Mouse (Mus musculus): Measurements from ENCODE around the gene Aqp6.

Aqp6 gene

DNA sequence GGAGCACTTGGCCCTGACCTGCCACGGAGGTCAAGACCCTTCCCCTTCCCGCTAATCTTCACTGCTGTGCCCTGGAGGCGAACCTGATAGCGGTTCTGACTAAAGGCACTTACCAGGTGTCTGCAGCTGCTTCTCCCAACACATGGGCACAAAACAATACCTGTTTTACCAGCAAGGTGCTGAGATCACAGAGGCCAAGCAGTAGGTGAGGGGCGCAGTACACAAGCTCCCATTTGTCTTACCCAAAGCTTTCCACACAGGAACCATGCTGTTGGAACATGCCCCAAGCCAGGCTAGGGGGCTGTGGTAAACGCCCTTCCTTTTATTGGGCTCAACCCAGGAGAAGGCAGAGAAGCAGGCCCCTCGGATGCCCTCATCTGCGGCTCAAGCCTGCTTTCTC lies 3.6 kb upstream of the Aqp6 start:
- DNase-seq (ENCODE audit: low spot score): no peak

DNA sequence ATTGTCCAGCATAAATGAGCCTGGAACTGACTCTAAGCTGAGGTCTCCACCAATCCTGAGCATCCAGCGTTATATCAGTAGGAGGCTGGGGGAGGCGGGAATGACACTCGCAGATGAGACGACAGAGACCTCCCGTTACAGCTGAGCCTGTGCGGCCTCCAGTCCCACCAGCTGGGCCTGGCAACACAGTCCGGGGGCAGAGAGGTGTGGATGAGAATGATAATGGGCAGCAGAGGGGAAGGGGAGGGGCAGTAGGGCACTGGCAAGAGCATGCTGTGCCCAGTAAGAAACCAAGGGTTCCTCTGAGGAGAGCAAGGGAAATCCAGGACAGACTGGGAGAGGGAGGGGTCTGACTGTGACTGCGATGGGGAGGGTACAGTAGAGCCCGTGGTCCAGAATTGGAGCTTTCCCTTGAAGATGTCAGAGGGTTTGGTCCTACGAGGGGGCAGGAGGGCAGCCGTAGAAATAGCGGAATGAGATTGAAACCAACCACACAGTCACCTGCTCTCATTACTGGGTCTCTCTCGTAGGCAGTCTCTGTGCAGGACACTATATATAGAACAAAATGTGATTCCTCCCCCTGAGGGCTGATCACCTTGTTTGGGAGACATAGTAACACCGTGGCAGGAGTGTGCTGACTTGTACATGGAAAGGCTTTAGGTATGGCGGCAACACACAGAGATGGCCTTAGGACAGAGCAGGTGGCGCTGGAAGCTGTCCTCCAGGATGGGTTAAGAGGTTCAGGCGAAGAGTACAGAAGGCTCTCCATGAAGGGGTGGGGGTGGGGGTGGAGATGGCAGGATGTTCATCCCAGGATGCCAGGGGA lies 1.7 kb upstream of the Aqp6 start:
- no peak for DNase-seq (ENCODE audit: low spot score)

DNA sequence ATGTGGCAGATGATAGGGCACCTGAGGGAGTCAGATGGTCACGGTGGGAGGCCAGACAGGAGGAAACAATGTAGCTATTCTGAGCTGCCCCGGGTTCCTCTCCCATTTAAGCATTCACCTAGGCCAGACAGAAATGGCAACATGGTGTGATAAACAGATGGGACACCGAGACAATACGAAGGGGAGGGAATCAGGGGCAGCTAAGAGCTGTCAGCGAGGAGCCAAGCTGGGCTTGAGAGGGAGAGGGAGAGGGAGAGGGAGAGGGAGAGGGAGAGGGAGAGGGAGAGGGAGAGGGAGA lies 572 bp downstream of the Aqp6 start:
- DNase-seq (ENCODE audit: low spot score): no peak

DNA sequence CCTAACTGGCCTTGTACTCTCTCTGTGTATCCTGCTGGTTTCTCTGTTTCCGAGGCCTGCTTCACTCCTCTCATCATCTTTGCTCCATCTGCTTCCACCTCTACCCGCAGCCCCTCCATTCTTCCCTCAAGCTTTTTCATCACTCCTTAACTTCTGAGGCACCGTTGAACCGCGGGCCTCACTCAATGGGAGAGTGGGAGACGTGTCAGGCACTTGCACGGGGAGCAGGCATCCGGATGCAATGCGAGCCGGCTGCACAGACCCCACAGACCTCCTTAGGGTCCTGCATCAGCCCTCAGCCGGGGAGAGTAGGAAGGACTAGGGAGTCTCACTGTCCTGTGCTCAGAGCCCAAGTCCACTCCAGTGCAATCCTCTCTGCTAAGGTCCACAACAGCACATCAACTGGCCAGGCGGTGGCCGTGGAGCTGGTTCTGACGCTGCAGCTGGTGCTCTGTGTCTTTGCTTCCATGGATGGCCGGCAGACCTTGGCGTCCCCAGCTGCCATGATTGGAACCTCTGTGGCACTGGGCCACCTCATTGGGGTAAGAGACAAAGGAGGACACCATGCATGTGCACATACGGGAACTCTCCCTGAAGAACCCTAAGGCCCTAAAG lies 1.1 kb downstream of the Aqp6 start:
- no peak for DNase-seq (ENCODE audit: low spot score)

DNA sequence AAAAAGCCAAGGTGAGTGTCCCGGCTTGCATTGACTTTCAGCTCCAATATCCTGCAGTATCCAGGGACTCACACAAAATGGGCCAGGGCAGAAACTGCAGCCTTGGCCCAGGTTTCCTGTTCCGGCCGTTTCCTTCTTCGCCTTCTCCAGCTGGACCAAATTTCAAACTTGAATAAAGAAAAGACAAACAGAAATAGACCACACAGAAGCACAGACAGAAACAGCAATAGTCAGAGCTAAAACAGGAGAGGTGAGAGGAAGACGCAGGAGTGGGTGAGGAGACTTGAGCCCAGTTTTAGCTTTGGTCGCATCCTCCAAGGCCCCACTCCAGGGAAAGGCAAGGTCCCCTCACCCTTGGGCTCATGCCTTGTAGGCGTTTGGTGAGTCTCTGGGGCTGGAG lies 2.0 kb downstream of the Aqp6 start:
- DNase-seq (ENCODE audit: low spot score): no peak

DNA sequence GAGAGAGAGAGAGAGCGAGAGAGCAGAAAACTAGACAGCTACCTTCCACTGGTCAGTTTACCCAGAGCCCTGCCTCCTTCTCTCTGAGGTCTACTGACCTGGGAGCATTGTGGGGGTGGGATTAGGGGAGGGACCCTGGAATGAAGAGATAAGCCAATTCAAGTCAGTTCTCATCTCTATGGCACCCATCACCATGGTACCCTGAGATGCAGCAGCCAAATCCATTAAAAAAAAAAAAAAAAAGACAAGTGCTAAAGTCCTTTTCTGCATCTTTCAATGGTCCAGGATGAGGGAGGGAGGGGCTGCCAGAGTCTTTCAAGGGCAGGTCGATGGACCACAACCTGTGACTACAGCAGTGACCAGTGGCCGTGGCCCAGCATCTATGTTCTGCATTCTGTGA lies 4.4 kb downstream of the Aqp6 start:
- DNase-seq (ENCODE audit: low spot score): no peak

DNA sequence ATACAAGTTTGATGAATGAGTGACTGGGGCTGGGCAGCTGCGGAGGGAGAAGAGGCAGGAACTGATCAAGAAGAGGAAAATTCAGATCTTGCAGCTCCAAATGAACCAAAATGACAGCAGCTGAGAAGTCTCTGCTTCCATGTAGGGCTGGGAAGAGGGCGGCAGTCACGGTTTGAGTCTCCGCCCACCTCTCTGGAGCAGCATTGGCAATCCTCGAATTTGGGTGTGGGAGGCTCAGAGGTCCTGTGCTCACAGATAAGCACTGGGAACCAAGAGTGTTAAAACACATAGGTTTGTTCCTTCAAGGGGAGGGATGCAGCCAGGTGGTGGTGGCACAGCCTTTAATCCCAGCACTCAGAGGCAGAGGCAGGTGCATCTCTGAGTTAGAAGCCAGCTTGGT lies 5.3 kb downstream of the Aqp6 start:
- DNase-seq (ENCODE audit: low spot score): no peak

DNA sequence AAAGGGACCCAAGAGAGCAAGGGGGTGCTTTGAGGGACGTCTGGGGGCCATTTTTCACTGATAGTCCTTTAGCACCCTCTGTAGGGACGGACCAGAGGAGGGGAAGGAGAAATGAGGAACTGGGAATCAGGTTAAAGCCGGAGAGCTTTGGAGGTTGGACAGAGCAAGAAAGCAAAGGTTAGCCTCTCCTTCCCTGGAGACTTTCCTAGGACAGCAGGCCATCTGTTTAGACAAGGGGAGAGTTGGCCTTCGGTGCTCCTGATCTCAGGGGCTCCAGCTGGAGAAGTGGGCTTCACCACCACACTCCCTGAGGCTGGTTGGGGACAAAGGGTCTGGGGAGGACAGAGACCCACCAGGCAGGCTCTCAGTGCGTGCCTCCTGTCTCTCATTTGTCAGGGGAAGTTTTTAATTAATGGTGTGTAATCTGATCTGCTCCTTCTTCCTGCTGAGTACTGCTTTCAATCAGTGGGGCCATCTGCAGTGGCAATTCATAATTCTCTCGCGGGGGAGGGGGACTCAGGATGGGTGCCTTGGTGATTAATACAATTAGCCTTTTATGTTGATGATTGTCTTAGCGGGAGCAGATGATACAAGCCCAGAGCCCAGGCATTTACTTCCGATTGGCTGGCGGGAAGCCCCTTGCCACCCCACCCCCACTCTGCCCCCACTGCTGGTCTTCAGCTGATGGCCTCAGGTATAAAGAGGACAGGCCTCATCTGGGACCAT lies 6.4 kb downstream of the Aqp6 start:
- no peak for DNase-seq (ENCODE audit: low spot score)

DNA sequence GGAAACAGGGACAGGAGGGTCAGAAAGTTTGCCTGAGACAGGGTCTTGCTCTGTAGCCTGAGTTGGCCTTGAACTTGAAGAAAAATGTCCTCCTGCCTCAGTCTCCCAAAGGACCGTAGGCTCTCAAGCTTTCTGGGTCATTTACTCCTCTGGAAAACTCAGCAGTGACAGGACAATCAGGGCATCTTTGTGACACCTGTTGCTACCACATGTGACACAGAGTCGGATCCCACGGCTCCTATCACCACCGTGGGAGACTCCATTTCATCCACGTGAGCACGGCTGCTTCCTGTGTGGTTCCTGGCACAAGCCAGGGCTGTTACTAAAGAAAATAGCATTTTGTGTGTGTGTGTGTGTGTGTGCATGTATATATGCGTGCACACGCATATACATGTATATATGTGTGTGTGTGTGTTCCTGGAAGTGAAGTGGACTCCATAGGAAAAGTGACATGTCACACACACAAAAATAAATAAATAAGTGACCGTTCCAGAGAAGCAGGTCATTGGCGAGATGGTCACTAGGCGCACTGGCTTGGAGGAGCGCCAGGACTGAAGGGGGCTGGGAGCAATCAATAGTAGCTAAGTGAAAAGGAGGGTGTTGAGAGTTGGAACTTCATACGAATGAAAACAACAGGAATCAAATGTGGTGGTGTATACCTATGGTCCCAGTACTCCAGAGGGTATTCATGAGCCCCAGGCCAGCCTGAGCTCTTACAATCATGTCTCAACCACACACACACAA lies 7.4 kb downstream of the Aqp6 start:
- DNase-seq (ENCODE audit: low spot score): no peak

DNA sequence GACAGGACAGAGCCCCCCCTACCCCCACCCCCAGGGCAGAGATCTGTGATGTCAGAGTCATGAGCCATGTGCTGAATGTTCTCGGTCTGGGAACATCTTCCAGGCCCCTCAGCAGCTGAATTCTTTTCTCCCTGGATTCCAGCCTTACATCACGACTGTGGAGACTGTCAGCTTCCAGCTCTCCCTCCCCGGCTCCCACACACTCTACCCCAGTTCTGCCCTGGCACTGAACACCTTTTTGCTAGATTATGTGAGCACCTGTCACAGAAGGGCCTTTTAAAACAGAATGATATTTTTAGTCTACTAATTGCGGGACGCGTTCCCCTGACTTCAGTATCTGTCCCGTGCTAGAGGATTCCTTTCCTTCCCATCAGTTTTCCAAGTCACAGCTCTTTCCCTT lies 10.4 kb downstream of the Aqp6 start:
- DNase-seq (ENCODE audit: low spot score): no peak

DNA sequence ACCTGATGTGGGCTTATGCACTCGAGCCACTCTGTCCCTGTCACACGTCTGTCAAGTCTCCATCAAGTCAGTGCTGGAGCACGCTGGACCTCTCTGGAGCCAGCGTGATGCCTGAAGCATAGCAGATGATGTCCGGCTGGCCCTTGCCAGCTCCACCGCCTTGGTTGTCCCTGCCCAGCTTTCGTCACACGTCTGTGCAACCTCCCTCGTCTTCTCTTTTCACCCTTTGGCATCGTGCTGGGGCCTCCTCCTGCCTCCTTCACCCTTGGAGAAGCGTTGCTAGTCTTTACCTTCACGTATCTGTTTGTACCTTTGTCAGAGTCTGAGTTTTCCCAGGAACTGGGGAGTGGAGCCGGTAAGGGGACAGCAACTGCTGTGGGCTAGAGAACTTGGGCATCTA lies 13.1 kb downstream of the Aqp6 start:
- no peak for DNase-seq (ENCODE audit: low spot score)

DNA sequence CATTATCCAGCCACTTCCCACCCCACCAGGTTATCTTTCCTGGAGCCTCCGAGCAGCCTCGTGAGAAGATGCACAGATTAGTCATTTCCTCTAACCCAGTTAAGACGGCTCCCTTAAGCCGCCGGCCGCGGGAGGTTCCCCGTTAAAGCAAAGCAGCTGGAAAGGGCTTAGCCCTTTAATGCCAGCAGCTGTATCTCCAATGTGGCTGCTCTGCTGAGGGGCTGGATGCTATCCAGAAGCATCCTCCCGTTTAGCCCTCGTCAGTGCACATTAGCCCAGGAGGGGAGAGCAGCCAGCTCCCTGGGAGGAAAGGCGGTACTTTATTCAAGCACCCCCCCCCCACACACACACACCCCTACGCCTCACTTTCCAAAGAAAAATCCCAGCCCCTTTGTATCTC lies 13.6 kb downstream of the Aqp6 start:
- no peak for DNase-seq (ENCODE audit: low spot score)

DNA sequence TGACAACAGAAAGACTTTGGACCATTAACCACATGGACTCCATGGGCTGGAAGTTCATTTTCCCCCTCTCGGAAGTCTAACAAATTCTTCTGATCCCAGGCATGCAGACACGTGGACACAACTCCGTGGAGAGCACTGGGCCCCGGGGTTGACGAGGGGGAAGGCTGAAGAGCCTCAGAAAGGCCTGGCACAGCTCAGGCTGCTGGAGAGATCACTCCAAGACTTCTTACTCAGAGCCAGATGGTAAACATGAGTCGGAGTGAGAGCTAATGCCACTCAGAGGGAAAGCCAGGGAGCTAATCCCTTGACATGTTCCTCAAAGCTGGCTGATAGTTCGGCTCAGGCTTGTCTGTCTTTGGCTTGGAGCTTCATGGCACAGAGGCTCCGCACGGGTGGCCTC lies 14.0 kb downstream of the Aqp6 start:
- DNase-seq (ENCODE audit: low spot score): no peak

DNA sequence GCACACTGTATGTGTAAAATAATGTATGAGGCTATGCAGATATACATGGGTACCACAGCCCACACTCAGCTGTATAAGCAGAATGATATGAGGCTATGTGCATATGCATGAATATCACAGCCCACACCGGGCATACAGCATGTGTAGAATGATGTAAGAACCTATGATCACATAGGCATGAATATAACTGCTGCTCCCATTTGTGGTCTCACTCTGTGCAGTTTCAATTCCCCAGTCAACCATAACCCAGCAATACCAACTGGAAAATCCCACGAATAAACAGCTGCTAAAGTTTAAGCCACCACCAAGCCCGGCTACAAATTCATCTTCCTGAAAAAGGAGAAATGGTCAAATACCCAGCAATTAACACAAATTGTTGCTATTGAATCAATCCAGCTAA lies 17.4 kb downstream of the Aqp6 start:
- DNase-seq (ENCODE audit: low spot score): no peak

DNA sequence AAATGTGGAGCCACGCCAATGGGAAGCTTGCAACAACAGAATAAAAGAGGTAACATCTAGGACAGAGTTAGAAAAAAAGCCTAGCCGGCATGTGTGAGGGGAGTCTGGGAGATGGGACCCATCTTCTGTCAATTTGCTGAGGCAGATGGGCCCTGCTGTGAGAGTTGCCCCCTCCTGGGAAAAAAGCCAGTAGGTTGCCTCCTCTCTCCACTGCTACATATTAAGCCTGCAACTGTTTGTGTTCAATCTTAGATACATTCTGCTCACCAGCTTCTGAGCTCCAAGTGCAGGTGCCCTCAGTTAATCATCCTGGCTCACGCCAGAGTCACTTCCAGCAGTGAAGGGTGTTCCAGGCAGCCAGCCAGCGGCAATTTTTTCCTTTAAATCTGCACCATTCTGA lies 18.6 kb downstream of the Aqp6 start:
- DNase-seq (ENCODE audit: low spot score): no peak

DNA sequence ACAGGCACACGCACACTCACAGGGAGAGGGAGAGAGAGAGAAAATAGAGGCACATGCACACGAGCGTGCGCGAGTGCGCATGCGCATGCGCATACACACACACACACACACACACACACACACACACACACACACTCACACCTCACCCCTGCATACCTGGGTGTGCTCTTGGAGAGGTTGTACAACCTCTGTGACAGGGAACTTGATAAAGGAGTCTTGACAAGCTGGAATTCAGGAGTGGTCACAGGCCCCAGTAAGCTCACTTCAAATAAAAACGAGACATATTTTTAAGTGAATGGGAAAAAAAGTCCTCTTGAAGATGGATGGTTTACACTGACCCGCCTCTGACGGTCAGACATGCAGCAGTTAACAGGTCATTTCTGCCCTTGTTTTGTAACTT lies 20.9 kb downstream of the Aqp6 start:
- no peak for DNase-seq (ENCODE audit: low spot score)

DNA sequence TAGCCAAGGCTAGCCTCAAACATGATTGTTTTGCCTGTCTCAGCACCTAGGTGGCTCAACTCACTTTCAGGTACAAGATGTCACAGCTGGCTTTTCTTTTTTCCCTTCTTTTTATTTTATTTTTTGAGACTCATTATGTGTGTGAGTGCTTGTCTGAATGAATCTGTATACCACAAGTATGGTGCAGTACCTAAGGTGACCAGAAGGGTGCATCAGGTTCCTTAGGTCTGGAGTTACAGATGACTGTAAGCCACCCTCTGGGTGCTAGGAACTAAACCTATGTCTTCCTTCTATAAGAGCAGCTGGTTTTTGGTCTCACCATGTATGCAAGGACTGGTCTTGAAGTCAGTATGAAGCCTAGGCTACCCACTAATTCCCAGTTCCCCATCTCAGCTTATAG lies 30.4 kb downstream of the Aqp6 start:
- DNase-seq (ENCODE audit: low spot score): no peak

DNA sequence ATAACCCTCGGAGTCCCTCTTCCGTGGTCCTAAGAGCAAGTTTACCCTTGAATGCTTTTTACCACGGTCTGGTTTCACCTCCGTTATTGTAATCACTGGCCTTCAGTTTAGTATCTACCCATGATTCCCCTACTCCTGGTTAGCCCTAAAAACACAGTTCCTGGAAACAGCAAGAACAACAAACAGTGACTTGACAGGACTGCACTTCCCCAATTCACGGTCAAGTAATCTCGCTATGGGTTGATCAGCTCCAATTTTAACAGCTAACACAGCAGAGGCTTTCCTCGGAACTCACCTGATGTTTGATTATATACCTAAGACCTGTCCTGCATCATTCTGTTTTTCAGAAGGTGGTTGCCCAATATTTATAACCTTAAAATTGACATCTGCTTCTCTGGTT lies 33.5 kb downstream of the Aqp6 start:
- DNase-seq (ENCODE audit: low spot score): no peak

DNA sequence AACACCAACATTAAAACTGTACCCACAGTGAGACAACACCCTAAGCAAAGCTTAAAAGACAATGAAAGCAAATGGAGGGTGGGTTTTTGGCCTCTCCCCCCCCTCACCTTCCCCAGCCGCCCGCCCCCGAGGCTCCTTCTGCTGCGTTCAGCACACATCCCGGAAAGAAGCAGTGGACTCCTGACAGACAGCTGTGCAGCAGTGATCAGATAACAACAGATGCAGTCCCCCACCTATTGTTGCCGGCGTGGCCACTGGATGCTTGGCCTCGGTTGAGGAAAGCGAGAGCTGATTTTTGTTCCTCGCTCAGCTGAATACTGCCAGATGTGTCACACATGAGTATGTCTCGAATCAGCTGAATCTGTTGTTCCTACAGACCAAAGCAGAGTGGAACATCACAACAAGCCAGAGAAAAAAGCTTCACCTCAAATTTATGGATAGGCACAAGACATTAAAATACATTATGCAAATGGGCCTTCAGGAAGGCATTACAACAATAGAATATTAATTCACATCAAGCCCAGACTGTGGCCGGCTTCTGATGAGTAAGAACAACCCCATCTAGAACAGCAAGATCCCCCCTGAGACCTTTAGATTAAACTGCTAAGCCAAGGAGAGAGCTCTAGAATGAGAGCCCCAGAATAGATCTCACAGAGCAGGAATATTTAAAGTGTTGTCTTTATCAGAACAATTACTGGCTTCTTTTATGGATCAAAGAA lies 36.4 kb downstream of the Aqp6 start:
- DNase-seq (ENCODE audit: low spot score): no peak

DNA sequence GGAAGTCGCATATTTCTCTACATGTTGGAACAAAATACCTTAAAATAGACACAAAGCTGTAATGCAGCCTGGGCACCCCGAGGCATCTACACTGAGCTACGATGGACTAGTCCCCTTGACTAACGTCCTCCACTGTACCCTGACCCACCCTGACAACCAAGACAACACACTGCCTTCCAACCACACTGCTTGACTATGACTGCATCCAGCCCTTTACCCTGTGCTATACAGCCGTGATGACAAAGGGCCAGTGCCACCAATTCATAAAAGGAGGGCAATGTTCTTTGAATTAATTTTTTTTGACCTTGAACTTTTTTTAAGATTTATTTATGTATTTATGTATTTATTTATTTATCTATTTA lies 36.9 kb downstream of the Aqp6 start:
- DNase-seq (ENCODE audit: low spot score): no peak

DNA sequence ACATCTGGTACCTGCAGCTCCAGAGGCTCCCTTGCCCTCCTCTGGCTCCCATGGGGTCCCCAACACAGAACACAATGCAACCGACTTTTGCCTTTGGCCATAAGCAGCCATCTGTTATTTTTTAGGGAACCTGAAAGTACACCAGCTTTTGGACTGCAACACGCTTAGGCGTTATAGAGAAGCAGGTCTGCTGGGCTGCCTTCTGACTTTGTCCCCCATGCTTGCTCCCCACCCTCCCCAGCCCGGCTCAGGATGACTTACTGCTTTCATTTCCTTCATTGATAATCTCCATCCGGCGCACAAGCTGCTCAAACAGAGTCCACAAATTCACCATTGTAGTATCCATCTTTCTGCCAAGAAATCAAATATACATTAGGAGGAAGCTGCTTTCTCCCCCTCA lies 41.4 kb downstream of the Aqp6 start:
- DNase-seq (ENCODE audit: low spot score): no peak

DNA sequence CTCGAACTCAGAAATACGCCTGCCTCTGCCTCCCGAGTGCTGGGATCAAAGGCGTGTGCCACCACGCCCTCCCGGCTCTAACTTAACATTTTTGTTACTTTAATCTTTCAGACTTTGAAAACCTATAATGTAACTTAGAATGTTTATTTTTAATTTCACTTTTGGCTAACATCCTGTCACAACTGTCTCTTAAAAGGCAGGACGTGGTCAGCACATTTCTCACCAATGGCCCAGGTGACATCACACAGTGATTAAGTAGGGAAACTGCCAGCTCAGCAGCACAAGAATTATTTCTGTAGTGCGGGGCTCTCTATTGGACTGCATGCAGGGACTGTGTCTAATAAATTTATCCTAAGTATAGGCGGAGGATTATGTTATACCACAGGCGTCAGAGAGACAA lies 42.6 kb downstream of the Aqp6 start:
- no peak for DNase-seq (ENCODE audit: low spot score)
